Mouse (Mus musculus): ENCODE results near the gene B3gnt5. TPM values are rescaled to one million over a fixed set of nuclear protein-coding genes. Genes with fewer than 3 reads are reported as not detected.
"Not testable (repeated sequence)": the region's sequence is repeated elsewhere in the genome, so short reads cannot be mapped to it uniquely, and the experiment has no call there.

B3gnt5 gene
- total and polyA plus RNA-seq, 3 experiments = not detected

- not testable (repeated sequence) for H3K27me3 ChIP-seq (ENCODE audit: control insufficient read depth in 1 of 2, insufficient read depth in 2 of 2, low read length in 2 of 2); H3K4me3 ChIP-seq (ENCODE audit: control insufficient read depth in 1 of 2, insufficient read depth in 1 of 2, low read depth in 2 of 2, low read length in 2 of 2); H3K27ac ChIP-seq (ENCODE audit: control insufficient read depth, low read depth, low read length); H3K9ac ChIP-seq (ENCODE audit: control insufficient read depth, low read depth, low read length, poor library complexity, severe bottlenecking); H3K4me1 ChIP-seq (ENCODE audit: control insufficient read depth in 1 of 2, insufficient read depth in 2 of 2, low read length in 2 of 2); H3K9me3 ChIP-seq (replicated peaks; ENCODE audit: insufficient read depth, low read length); H3K36me3 ChIP-seq (ENCODE audit: control insufficient read depth in 1 of 2, insufficient read depth in 2 of 2, low read length in 2 of 2); H3K79me2 ChIP-seq (ENCODE audit: control insufficient read depth, insufficient read depth, low read length, poor library complexity)
- peak; percentile 46 for DNase-seq (ENCODE audit: low read depth, low spot score)
- TF ChIP-seq SMC3 (IDR thresholded peaks at IDR 0.05; ENCODE audit: low read depth, low read length) (peak; percentile 71), RAD21 (IDR thresholded peaks at IDR 0.05; ENCODE audit: low read depth, low read length) (peak; percentile 87), CTCF (IDR thresholded peaks at IDR 0.05 in 2 of 3, conservative IDR thresholded peaks at IDR 0.05 in 1 of 3; ENCODE audit: control insufficient read depth in 1 of 3, insufficient read depth in 1 of 3, low read depth in 2 of 3, low read length in 3 of 3, poor library complexity in 1 of 3, severe bottlenecking in 1 of 3) (peak in 2 of 3 experiments; percentile 24 to 67; a peak in 3 of 6 replicates), ZC3H11A (IDR thresholded peaks at IDR 0.05; ENCODE audit: low read depth, low read length) (peak; percentile 80)
These were observed 35.9 kb upstream of the B3gnt5 start for GRCm38 (mm10) chr16:19724139-19724538.

GRCm38 (mm10) chr16:19732896-19733295 lies 27.1 kb upstream of the B3gnt5 start:
- peak; percentile 56 for DNase-seq (ENCODE audit: low read depth, low spot score)
- Histone ChIP-seq H3K9me3 (replicated peaks; ENCODE audit: insufficient read depth, low read length) (no peaks in the 10 kb centered on the region), H3K36me3 (ENCODE audit: control insufficient read depth in 1 of 2, insufficient read depth in 2 of 2, low read length in 2 of 2) (no peaks in the 10 kb centered on the region), H3K4me1 (ENCODE audit: control insufficient read depth in 1 of 2, insufficient read depth in 2 of 2, low read length in 2 of 2) (no peaks in the 10 kb centered on the region), H3K4me3 (ENCODE audit: control insufficient read depth in 1 of 2, insufficient read depth in 1 of 2, low read depth in 2 of 2, low read length in 2 of 2) (no peak overlapping the region), H3K9ac (ENCODE audit: control insufficient read depth, low read depth, low read length, poor library complexity, severe bottlenecking) (no peak overlapping the region), H3K27ac (ENCODE audit: control insufficient read depth, low read depth, low read length) (no peak overlapping the region), H3K27me3 (ENCODE audit: control insufficient read depth in 1 of 2, insufficient read depth in 2 of 2, low read length in 2 of 2) (no peaks in the 10 kb centered on the region), H3K79me2 (ENCODE audit: control insufficient read depth, insufficient read depth, low read length, poor library complexity) (no peaks in the 10 kb centered on the region)
- TF ChIP-seq EP300 (IDR thresholded peaks at IDR 0.05; ENCODE audit: low read depth in 1 of 2, low read length in 2 of 2) = peak in 1 of 2 experiments; percentile 18; a peak in 1 of 4 replicates
- TF ChIP-seq POLR2A (IDR thresholded peaks at IDR 0.05; ENCODE audit: control insufficient read depth in 1 of 2, insufficient read depth in 1 of 2, low read depth in 1 of 2, low read length in 2 of 2, poor library complexity in 1 of 2) = no peak

DNA sequence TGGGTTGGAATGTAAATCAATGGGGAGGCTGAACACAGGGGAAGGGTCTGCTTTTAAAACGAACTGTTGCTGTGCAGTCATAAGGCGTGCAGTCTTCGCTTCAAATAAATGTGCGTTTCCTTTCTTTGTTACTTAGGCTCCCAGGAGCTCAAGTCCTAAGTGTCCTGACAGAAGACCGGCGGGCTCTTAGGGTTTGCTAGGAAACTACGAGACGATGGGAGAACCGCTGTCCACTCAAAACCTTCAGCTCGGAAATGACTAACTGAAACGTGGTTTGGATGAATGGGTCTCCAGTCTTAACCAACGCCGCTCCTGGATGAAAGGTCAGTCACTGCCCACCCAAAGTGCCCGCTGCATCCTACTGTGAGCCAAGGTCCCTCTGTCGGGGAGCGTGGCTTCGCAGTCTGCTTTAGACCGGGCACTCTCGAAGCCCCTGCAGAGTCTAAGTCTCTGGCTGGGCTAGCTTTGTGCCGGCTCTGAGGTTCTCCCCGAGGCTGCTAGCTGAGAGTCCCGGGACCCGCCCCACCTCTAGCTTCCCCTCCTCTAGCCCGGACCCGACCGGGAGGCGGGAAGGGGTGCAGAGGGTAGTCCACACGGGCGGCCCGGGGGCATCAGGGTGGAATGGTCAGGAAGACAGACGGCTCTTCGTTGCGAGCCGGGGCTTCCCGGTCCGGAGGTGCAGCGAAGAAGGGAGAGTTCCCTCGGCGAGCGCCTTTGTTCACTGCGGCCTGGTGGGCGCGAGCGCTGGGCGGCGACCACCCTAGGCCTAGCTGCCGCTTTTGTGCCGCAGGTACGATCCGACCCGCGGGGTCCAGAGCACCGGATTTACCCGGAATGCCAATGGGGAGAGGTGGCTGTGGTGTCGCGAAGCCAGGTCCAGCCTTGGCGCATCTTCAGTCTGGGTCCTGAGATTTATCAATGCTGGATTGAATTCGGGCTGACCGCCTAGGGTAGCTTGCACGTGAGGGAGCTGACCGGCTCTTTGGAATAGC lies 793 bp downstream of the B3gnt5 start:
- Histone ChIP-seq H3K9me3 (replicated peaks; ENCODE audit: insufficient read depth, low read length) (no peaks in the 10 kb centered on the region), H3K27ac (ENCODE audit: control insufficient read depth, low read depth, low read length) (no peak overlapping the region), H3K36me3 (ENCODE audit: control insufficient read depth in 1 of 2, insufficient read depth in 2 of 2, low read length in 2 of 2) (no peaks in the 10 kb centered on the region), H3K79me2 (ENCODE audit: control insufficient read depth, insufficient read depth, low read length, poor library complexity) (no peaks in the 10 kb centered on the region), H3K9ac (ENCODE audit: control insufficient read depth, low read depth, low read length, poor library complexity, severe bottlenecking) (no peak overlapping the region), H3K4me1 (ENCODE audit: control insufficient read depth in 1 of 2, insufficient read depth in 2 of 2, low read length in 2 of 2) (no peaks in the 10 kb centered on the region), H3K4me3 (ENCODE audit: control insufficient read depth in 1 of 2, insufficient read depth in 1 of 2, low read depth in 2 of 2, low read length in 2 of 2) (no peak overlapping the region), H3K27me3 (ENCODE audit: control insufficient read depth in 1 of 2, insufficient read depth in 2 of 2, low read length in 2 of 2) (no peaks in the 10 kb centered on the region; a peak in 2 of 4 replicates)
- TF ChIP-seq CHD1 (IDR thresholded peaks at IDR 0.05; ENCODE audit: low read depth, low read length) = no peak
- DNase-seq (ENCODE audit: low read depth, low spot score) = no peak

GRCm38 (mm10) chr16:19761691-19762090 lies 1.7 kb downstream of the B3gnt5 start:
- H3K4me1 ChIP-seq (ENCODE audit: control insufficient read depth in 1 of 2, insufficient read depth in 2 of 2, low read length in 2 of 2) = no peaks in the 10 kb centered on the region
- H3K9me3 ChIP-seq (replicated peaks; ENCODE audit: insufficient read depth, low read length) = no peaks in the 10 kb centered on the region
- no peaks in the 10 kb centered on the region for H3K79me2 ChIP-seq (ENCODE audit: control insufficient read depth, insufficient read depth, low read length, poor library complexity)
- no peak overlapping the region for H3K4me3 ChIP-seq (ENCODE audit: control insufficient read depth in 1 of 2, insufficient read depth in 1 of 2, low read depth in 2 of 2, low read length in 2 of 2)
- no peaks in the 10 kb centered on the region; a peak in 1 of 4 replicates for H3K27me3 ChIP-seq (ENCODE audit: control insufficient read depth in 1 of 2, insufficient read depth in 2 of 2, low read length in 2 of 2)
- no peaks in the 10 kb centered on the region for H3K36me3 ChIP-seq (ENCODE audit: control insufficient read depth in 1 of 2, insufficient read depth in 2 of 2, low read length in 2 of 2)
- DNase-seq (ENCODE audit: low read depth, low spot score) = no peak
- no peak overlapping the region for H3K27ac ChIP-seq (ENCODE audit: control insufficient read depth, low read depth, low read length)
- H3K9ac ChIP-seq (ENCODE audit: control insufficient read depth, low read depth, low read length, poor library complexity, severe bottlenecking) = no peak overlapping the region
- no peak for TF ChIP-seq MEF2A (IDR thresholded peaks at IDR 0.05; ENCODE audit: extremely low read depth, insufficient replicate concordance, low read depth, low read length, poor library complexity, severe bottlenecking)
- TF ChIP-seq SMC3 (IDR thresholded peaks at IDR 0.05; ENCODE audit: low read depth, low read length) = no peak
- no peak for TF ChIP-seq KAT2A (conservative IDR thresholded peaks at IDR 0.05; ENCODE audit: low read depth, low read length)
- no peak for TF ChIP-seq ETS1 (IDR thresholded peaks at IDR 0.05; ENCODE audit: low read depth, low read length)
- no peak for TF ChIP-seq POLR2AphosphoS5 (IDR thresholded peaks at IDR 0.05; ENCODE audit: borderline replicate concordance, low read depth, low read length)
- TF ChIP-seq E2F4 (IDR thresholded peaks at IDR 0.05; ENCODE audit: borderline replicate concordance, low read depth, low read length) = no peak
- no peak for TF ChIP-seq MYB (IDR thresholded peaks at IDR 0.05; ENCODE audit: low read depth, low read length)
- no peak for TF ChIP-seq TAL1 (IDR thresholded peaks at IDR 0.05; ENCODE audit: low read length)
- no peak for TF ChIP-seq CHD1 (IDR thresholded peaks at IDR 0.05; ENCODE audit: low read depth, low read length)
- no peak for TF ChIP-seq HCFC1 (IDR thresholded peaks at IDR 0.05; ENCODE audit: low read depth, low read length)

Measured in MEL (cell line).